Mouse (Mus musculus): ENCODE measurements around the gene Dhx8. TPM values are rescaled to one million over a fixed set of nuclear protein-coding genes. Genes with fewer than 3 reads are reported as not detected.

Dhx8 gene
- polyA plus RNA-seq (2015; fragmentation: Nextera tagmentation; extraction: Ambion mirVana): 21.7 and 27.2 TPM in 2 replicates

DNA sequence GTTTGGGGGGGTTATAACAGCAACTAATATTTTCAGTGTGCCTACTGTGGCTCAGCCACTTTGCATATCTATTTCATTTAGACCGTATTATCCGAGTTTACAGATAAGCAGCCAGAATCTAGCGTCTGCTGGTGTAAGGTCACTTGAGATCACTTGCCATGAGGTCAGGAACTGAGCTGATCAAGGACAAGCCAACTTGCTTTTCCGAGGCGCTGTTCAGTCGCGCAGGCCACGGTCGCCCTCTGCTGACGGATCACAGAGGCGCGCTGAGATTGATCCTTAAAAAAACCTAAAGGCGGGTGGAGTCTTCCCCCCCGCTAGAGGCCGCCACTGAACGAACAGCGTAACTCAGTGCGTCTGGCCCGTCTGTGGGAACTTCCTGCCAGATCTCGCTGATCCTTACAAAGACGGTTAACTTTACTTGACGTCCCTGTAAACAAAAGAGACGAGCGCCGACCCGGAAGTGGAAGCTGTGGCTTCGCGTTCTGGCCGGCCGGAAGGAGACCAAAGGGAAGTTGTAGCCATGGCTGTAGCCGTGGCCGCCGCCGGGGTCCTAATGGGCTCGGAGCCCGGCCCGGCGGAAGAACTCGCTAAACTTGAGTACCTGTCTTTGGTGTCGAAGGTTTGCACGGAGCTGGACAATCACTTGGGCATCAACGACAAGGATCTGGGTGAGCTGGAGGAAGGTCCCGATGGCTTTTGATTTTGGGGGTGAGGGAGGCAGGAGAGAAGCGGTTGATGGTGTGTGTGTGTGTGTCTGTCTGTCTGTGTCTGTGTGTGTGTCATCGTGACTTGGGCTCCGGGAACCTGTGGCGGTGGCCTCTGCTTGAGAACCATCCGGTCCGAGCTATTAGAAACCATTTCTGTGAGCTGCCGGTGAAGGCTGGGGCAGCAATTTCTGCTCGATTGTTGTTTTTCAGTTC, at the start of gene Dhx8:
TSS of gene Dhx8 (plus strand) at position 402 of the 923 bp plus-strand sequence.

DNA sequence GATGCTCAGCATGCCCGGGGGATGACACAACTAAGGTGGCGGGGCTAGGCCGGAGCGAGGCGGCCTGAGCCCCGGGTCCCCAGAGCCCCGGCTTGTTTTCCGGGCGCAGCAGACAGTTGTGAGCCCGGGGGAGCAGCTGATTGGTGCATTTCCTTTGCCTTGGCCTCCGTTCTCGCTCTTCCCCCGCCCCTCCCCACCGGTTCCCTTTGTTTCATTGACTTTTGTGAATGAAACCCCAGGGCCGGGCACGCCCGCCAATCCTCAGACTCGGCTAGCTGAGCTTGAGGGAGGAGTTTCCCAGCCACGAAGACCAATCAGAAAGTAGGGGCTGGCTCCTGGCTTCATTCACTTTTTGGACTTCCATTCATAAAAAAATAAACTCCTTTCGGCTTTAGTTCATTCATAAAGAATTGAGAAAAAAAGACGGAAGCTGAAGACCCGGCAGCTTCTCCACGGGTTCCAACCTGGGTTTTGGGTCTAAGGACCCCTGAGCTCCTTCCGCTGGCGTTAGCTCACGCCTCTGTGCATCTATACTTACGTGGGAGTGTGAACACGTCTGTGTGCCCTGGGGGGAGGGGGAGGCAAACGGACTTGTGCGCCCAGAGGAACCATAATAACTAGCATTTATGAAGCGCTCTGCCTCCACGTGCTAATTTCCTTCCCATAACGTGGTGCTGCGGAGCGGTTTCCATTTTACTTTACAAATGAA, 52.6 kb downstream of the Dhx8 start, which contains the start of gene Etv4:
TSS of gene Etv4 (minus strand) at position 229 of the 709 bp plus-strand sequence.

Other genes starting within 250 kb of the Dhx8 start
- 1.8 and 1.9 TPM in 2 replicates for gene Brca1, start 181.0 kb upstream of the Dhx8 start, polyA plus RNA-seq (2015; fragmentation: Nextera tagmentation; extraction: Ambion mirVana)
- gene Nbr1, start 180.8 kb upstream of the Dhx8 start, polyA plus RNA-seq (2015; fragmentation: Nextera tagmentation; extraction: Ambion mirVana): 47.0 TPM in 2 replicates
- gene Tmem106a, start 150.7 kb upstream of the Dhx8 start, polyA plus RNA-seq (2015; fragmentation: Nextera tagmentation; extraction: Ambion mirVana): 5.8 and 7.7 TPM in 2 replicates
- gene Gm11634, start 133.7 kb upstream of the Dhx8 start, polyA plus RNA-seq (2015; fragmentation: Nextera tagmentation; extraction: Ambion mirVana): not detected in 2 replicates
- gene Rdm1, start 105.7 kb upstream of the Dhx8 start, polyA plus RNA-seq (2015; fragmentation: Nextera tagmentation; extraction: Ambion mirVana): 14.5 and 18.1 TPM in 2 replicates
- gene Arl4d, start 67.4 kb upstream of the Dhx8 start, polyA plus RNA-seq (2015; fragmentation: Nextera tagmentation; extraction: Ambion mirVana): 7.3 and 8.9 TPM in 2 replicates
- 37.8 and 47.9 TPM in 2 replicates for gene Etv4, start 52.5 kb downstream of the Dhx8 start, polyA plus RNA-seq (2015; fragmentation: Nextera tagmentation; extraction: Ambion mirVana)
- 0.89 and 1.5 TPM in 2 replicates for gene Meox1, start 161.5 kb downstream of the Dhx8 start, polyA plus RNA-seq (2015; fragmentation: Nextera tagmentation; extraction: Ambion mirVana)
- 0.09 TPM in 1 of 2 replicates, not detected in the other for gene Sost, start 234.1 kb downstream of the Dhx8 start, polyA plus RNA-seq (2015; fragmentation: Nextera tagmentation; extraction: Ambion mirVana)

Data from neural tube, postnatal 0 days (tissue).